Mouse (Mus musculus): ENCODE results near the gene Tnfaip8l1. TPM values are rescaled to one million over a fixed set of nuclear protein-coding genes. Genes with fewer than 3 reads are reported as not detected.

The Tnfaip8l1 gene
- total RNA-seq, 4 experiments from 2014 or later, result 0.12 to 0.54 (median 0.25) TPM

- DNase-seq (ENCODE audit: low spot score in 2 of 2), result no peak
Measured at GRCm38 (mm10) chr17:56175416-56175815, 13.1 kb downstream of the Tnfaip8l1 start.

GRCm38 (mm10) chr17:56182975-56183657, 20.8 kb downstream of the Tnfaip8l1 start:
- no peak for DNase-seq (ENCODE audit: low spot score in 2 of 2)

DNA sequence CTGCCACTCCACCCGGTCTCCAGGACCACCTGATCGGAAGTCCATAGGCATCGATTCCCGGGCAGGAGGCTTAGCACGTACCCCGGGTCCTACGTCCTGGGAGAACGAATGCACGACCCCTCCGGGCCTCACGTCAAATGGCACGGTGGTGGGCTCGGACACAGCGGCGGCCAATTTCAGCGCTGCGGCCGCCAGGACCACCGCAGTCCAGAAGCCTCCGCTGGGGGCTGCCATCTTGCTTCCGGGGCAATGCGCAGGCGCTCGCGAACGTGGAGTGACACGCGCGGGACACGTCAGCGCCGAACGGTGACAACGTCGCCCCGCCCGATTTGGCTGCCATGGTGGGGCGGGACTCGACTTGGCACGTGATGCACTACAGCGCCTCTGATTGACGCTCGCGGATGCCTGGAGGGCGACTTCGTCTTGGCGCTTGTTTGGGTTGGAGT, 21.4 kb downstream of the Tnfaip8l1 start, which contains the start of gene Mydgf:
Gene Mydgf, minus strand, starts transcription at position 263 of the 446 bp plus-strand sequence.
- peak; percentile 93 to 96 for DNase-seq (ENCODE audit: low spot score in 2 of 2)

- peak; percentile 39 to 53 for DNase-seq (ENCODE audit: low spot score in 2 of 2)
Measured at GRCm38 (mm10) chr17:56185281-56186141, 23.2 kb downstream of the Tnfaip8l1 start.

DNA sequence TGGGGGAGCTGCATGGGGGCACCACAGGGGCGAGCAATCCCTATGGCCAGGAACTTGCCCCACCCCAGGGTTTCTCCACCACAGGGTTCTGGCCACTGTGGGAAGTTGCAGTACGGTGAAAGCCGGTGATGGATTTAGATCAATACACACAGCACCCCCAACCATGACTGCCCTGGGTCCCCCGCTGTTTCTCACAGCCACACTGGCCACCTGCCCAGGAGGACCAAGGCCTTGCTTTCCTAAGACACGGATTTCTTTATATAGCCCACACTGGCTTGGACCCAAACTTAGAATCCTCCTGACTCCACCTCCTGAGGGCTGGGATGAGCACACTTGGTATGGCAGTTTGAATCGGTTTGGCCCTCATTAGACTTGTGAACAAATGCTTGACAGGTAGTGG, 29.0 kb downstream of the Tnfaip8l1 start:
- no peak for DNase-seq (ENCODE audit: low spot score in 2 of 2)

GRCm38 (mm10) chr17:56194357-56194756, 32.1 kb downstream of the Tnfaip8l1 start:
- no peak for DNase-seq (ENCODE audit: low spot score in 2 of 2)

GRCm38 (mm10) chr17:56194765-56195164, 32.5 kb downstream of the Tnfaip8l1 start:
- no peak for DNase-seq (ENCODE audit: low spot score in 2 of 2)

DNA sequence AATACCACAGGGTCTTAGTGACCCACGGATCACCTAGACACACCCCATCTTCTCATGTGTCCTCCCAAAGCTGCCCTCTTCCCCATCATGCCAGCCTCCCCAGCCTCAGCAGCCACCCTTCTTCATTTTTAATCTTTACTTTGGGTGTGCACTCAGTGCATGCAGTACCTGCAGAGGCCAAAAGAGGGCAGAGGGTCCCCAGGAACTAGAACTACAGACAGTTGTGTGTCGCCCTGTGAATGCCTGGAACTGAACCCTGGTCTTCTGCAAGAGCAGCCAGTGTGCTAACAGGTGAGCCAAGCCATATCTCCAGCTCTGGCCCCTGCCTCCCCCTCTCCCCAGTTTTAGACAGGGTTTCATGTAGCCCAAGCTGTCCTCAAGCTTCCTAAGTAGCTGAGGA, 34.6 kb downstream of the Tnfaip8l1 start:
- no peak for DNase-seq (ENCODE audit: low spot score in 2 of 2)

- DNase-seq (ENCODE audit: low spot score in 2 of 2), result no peak
Measured at GRCm38 (mm10) chr17:56200586-56200985, 38.3 kb downstream of the Tnfaip8l1 start.

- DNase-seq (ENCODE audit: low spot score in 2 of 2), result no peak
Measured at GRCm38 (mm10) chr17:56201642-56202041, 39.4 kb downstream of the Tnfaip8l1 start.

DNA sequence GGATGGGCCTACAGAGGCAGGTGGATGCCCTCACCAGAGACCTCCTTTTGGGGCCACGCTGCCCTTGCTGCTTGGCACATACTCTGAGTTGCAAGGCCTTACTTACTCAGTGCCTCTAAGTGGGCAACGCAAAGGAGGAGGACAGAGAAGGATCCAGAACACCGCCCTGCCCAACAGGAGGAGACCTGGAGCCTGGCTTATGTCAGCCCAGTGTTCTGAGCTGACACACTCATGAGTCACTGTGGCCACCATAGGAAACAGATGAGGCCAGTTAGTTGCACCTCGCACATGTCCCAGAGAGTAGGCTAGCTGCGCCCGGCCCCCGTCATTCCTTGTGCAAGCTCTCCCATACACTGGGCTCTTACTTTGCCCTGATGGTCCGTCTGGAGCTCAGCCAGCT, 40.2 kb downstream of the Tnfaip8l1 start:
- DNase-seq (ENCODE audit: low spot score in 2 of 2), result no peak

DNA sequence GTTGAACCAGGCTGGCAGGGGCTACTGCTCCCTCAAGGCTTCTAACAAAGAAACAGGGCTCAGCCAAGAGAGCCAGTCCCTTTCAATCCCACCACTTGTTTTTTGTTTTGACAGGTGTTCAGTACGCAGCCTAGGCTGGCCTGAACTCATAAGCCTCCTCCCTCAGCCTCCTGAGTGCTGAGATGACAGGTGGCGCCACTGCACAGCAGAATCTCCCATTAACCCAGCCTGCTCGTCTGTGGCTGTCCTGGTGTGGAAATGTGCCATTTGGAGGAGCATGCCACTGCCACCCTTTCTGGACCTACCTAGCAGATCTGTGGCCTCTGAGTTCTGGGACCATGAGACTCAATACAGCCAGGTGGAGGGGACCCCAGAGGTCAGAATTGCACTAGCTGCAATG, 41.5 kb downstream of the Tnfaip8l1 start:
- no peak for DNase-seq (ENCODE audit: low spot score in 2 of 2)

DNA sequence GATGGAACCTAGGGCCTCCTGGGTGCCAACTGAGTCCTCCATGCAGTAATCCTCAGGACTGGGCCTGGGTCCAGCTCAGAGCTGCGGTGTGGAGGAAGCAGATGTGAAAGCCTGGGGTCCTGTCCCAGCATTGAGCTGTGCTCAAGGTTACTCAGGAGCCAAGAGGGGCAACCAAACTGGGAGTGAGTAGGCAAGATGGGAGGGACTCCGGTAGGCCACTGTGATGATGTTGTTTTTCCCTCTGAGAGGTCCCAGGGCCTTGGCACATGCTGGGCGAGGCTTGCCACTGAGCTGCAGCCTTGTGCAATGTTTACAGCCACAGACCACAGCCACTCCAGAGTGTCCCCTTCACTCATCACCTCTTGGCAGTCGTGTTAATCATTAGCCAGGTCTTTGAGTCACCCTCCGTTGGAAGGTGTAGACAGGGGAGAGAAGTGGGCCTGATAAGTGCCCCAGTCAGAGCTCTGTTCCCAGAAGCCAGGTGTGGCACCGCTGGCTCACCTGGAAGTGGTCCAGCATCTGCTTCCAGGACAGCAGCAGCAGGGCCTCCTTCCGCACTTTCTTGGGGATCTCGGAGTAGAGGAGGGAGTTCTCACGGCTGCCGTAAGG, 44.1 kb downstream of the Tnfaip8l1 start:
- no peak for DNase-seq (ENCODE audit: low spot score in 2 of 2)

DNA sequence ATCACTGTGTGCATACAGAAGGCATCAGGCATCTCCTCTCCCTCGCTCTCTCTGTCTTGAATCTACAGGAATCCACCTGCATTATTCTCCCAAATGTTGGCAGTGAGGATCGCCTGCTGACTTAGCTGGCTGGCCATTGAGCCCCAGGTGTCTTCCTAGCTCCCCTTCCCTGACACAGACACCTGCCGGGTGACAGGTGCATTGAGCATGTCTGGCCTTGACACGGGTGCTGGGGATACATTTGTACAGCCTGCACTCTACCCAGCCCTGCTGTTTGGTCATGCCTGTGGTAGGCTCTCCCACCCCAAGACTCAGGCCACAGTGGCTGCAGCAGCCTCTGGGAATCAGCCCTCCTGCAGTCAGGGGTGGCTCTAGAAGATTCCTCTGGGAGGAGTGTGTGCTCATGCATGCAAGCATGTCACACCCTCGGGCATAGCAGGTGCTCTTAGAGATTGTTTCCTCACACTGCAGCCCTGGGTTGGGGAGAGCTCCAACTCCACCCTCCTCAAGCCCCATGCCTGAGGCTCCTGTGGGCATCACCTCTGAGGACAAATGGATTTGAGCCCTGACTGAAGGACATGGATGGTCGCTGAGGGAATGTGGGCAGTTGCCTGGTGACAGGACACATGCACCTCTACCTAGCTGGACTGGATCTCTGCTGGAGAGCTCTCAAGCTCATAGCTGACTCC, 44.9 kb downstream of the Tnfaip8l1 start:
- no peak for DNase-seq (ENCODE audit: low spot score in 2 of 2)

- no peak for DNase-seq (ENCODE audit: low spot score in 2 of 2)
Measured at GRCm38 (mm10) chr17:56207963-56208530, 45.8 kb downstream of the Tnfaip8l1 start.

DNA sequence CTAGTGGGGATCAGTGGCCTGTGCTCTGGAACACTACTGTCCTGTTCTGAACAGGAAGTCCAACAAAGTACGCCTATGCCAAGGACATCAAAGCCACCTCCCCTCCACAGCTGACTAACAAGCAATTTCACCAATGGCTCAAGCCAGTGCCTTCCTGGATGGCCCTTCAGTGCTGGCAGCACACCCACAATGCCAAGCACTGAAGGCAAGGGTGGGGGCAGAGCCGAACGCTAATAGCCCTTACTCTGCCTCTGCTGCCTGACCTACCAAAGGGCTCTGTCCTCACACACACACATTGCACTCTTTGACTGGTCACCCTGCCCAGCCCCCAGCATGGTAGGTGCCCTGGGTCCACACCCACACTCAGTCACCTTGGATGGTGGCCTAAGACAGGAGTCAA, 46.5 kb downstream of the Tnfaip8l1 start:
- no peak for DNase-seq (ENCODE audit: low spot score in 2 of 2)

GRCm38 (mm10) chr17:56211090-56211489, 48.8 kb downstream of the Tnfaip8l1 start:
- no peak for DNase-seq (ENCODE audit: low spot score in 2 of 2)

DNA sequence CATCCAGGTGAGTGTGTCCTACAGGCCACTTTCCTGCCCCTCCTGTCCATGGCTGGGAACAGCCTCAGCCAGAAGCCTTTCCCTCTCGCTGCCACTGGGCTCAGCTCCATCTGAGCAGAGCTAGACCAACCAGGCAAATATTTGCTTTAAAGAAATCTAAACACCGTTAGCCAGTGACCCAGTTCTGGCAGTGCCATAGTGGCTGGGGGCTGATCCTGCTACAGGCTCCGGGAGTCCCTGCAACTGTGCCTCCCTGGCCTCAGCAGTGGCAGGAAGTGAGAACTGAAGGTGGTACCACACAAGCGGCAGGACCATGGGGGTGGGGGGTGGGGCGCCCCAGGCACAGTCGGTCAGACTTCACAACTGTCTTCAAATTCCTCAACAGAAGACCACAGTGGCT, 50.4 kb downstream of the Tnfaip8l1 start:
- DNase-seq (ENCODE audit: low spot score in 2 of 2), result no peak

DNA sequence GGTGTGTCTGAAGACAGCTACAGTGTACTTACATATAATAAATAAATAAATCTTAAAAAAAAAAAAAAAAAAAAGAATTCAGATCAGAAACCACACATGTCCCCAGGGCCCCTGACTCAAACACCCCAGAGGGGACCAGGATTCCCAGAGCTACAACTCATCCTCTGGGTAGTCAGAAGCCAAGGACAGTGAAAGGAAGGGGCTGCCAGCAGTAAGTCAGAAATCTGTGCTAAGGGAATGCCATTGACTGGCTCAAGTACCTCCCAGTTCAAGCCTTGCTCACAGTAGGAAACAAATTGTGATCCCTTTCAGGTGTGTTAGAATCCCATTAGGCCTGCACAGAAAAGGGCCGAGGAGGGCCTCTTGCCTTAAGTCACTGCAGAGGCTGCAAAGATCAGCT, 52.0 kb downstream of the Tnfaip8l1 start:
- no peak for DNase-seq (ENCODE audit: low spot score in 2 of 2)

DNA sequence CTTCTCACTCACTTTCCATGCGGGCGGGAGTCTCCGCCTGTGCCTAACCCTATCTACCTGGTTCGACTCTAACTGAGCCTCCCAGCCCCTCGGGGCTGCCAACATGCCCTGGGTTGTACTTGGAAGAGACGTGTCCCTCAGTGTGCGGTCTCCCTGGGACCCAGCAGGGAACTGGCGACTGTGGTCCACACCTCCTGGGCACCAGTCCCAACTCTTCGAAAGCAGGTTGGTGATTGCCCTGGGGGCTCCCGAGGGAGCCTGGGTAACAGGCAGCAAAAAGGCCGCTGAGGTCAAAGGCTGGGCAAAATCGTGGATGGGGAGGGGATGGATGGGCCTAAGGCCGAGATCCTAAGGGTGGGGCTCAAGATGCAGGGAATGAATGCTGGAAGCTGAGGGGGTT, 55.4 kb downstream of the Tnfaip8l1 start:
- no peak for DNase-seq (ENCODE audit: low spot score in 2 of 2)

Data from gastrocnemius, adult 8-10 months (tissue).